Mouse (Mus musculus): ENCODE results near the gene 1700020A23Rik. TPM values are rescaled to one million over a fixed set of nuclear protein-coding genes. Genes with fewer than 3 reads are reported as not detected.
"Not testable (repeated sequence)": the region's sequence is repeated elsewhere in the genome, so short reads cannot be mapped to it uniquely, and the experiment has no call there.

The 1700020A23Rik gene
- polyA plus RNA-seq (2012; rRNA removed) = 0.26 TPM in 1 of 2 replicates, not detected in the other

DNA sequence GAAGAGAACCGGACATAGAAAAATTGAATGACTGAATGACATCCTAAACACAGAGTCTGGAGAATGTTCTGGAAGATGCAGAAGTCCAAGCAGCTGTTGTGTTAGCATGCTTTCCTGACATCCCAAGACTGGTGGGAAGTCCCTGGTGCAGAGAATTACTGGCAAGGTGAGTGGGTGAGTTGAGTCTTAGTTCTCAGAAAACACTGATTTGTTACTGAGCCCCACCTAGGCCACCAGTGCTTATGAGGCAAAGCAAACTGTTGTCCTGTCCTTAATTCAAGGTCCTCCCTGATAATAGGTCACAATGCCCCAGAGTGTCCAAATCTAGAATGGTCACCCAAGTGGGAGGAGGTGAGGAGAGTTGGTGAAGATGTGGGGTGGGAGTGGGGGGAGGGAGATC, at the start of gene 1700020A23Rik, which contains the start of gene Gm28372:
Gene 1700020A23Rik (plus strand): TSS at position 321 of the 400 bp plus-strand sequence.
Gene Gm28372 (plus strand): TSS at position 301 of the 400 bp plus-strand sequence.
- Histone ChIP-seq H3K4me3 (ENCODE audit: control insufficient read depth, insufficient read depth, low read length) (no peak within 1 kb of the TSS), H3K36me3 (ENCODE audit: control insufficient read depth, insufficient read depth, low read length) (no peaks in the 10 kb centered on the region), H3K27me3 (ENCODE audit: control insufficient read depth, insufficient read depth, low read length) (no peaks in the 10 kb centered on the region; the same call in 1 of the 2 replicates), H3K27ac (ENCODE audit: control insufficient read depth, insufficient read depth, low read length) (no peak within 1 kb of the TSS), H3K4me1 (replicated peaks; ENCODE audit: control insufficient read depth, insufficient read depth, low read length) (0 out of 2 replicates have a peak, but pooled peaks cover 2% of the 10 kb centered on the region)
- DNase-seq = no peak
- WGBS = 90% methylated on average over 1 of the region's 1 CpGs
- TF ChIP-seq CTCF (IDR thresholded peaks at IDR 0.05; ENCODE audit: borderline replicate concordance, control insufficient read depth, extremely low read depth, insufficient read depth, low read length, poor library complexity) = no peak
- no peak for TF ChIP-seq POLR2A (IDR thresholded peaks at IDR 0.05; ENCODE audit: control insufficient read depth, extremely low read depth, insufficient read depth, low read length, poor library complexity)

DNA sequence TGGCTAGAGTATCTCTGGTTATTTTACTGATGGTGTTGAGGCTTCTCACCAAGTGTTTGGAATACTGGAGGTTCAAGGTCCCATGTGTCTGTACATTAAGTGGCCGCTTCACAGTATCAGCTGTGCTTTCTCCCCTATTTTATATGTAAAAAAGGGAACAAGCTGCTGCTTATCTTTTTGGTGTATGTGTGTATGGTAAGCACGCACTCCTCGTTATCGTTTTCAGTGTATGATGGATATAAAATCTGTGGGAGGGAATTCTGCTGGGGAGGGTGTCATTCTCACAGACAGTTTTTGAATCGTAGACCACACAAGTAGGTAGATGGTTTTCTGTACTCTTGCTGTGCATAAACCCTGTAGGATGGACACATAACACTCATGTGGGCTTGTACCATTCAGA, 47.5 kb upstream of the 1700020A23Rik start:
- Histone ChIP-seq H3K4me3 (ENCODE audit: control insufficient read depth, insufficient read depth, low read length) (no peak overlapping the region), H3K4me1 (replicated peaks; ENCODE audit: control insufficient read depth, insufficient read depth, low read length) (no peaks in the 10 kb centered on the region), H3K27ac (ENCODE audit: control insufficient read depth, insufficient read depth, low read length) (no peak overlapping the region), H3K27me3 (ENCODE audit: control insufficient read depth, insufficient read depth, low read length) (peaks cover 11% of the 10 kb centered on the region; the same call in 1 of the 2 replicates), H3K36me3 (ENCODE audit: control insufficient read depth, insufficient read depth, low read length) (no peaks in the 10 kb centered on the region)
- WGBS = 92% methylated on average over 5 of the region's 5 CpGs
- DNase-seq = no peak
- no peak for TF ChIP-seq CTCF (IDR thresholded peaks at IDR 0.05; ENCODE audit: borderline replicate concordance, control insufficient read depth, extremely low read depth, insufficient read depth, low read length, poor library complexity)
- TF ChIP-seq POLR2A (IDR thresholded peaks at IDR 0.05; ENCODE audit: control insufficient read depth, extremely low read depth, insufficient read depth, low read length, poor library complexity) = no peak

DNA sequence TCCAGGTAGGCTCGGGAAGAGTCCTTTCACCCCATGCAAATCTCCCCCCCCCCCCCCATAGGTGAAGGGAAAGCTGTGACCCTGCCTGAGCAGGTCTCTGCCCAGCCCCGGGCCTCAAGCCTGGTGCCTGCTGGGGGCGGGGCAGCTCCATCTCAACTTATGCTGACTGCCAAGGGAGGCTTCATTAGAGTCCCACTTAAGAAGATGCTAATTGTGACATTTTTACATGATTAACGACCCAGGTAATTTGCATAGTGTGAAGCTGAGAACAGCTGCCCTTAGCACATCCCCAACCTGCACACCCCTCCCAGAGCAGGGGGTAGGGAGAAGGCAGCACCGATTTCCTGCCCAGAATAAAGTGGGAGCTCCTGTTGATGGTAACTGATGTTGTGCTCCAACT, 46.2 kb upstream of the 1700020A23Rik start:
- no peak overlapping the region for H3K4me3 ChIP-seq (ENCODE audit: control insufficient read depth, insufficient read depth, low read length)
- H3K36me3 ChIP-seq (ENCODE audit: control insufficient read depth, insufficient read depth, low read length) = no peaks in the 10 kb centered on the region
- H3K4me1 ChIP-seq (replicated peaks; ENCODE audit: control insufficient read depth, insufficient read depth, low read length) = no peaks in the 10 kb centered on the region
- peaks cover 14% of the 10 kb centered on the region; the same call in 1 of the 2 replicates for H3K27me3 ChIP-seq (ENCODE audit: control insufficient read depth, insufficient read depth, low read length)
- H3K27ac ChIP-seq (ENCODE audit: control insufficient read depth, insufficient read depth, low read length) = no peak overlapping the region
- TF ChIP-seq CTCF (IDR thresholded peaks at IDR 0.05; ENCODE audit: borderline replicate concordance, control insufficient read depth, extremely low read depth, insufficient read depth, low read length, poor library complexity) = no peak
- no peak for TF ChIP-seq POLR2A (IDR thresholded peaks at IDR 0.05; ENCODE audit: control insufficient read depth, extremely low read depth, insufficient read depth, low read length, poor library complexity)
- 24% methylated on average over 5 of the region's 5 CpGs for WGBS
- no peak for DNase-seq

DNA sequence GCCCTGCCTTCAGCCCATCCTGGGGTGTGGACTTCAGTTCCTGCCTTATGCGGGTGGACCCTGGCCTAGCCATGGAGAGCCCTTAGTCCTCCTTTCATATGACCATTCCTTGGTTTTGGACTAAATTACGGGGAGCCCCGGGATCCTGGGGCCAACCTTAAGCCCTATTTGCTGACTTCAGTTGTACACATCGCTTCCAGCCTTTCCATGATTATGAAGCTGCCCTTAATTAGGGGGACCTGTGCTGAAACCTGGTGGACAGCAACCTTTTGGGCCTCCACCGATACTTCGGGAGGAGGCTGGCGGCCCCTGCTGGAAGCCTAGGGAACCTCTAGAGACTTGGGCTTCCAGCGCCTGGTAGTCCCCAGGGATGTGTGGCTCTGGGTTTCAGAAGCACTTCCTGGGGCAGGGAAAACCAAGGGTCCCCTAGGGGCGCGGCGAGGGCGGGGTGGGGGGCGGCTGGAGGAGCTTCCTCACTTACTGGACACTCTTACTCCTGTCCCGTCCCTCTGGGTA, 42.5 kb upstream of the 1700020A23Rik start:
- DNase-seq = peak; percentile 39
- Histone ChIP-seq H3K36me3 (ENCODE audit: control insufficient read depth, insufficient read depth, low read length) (no peaks in the 10 kb centered on the region), H3K27me3 (ENCODE audit: control insufficient read depth, insufficient read depth, low read length) (peaks cover 17% of the 10 kb centered on the region; the same call in 1 of the 2 replicates), H3K27ac (ENCODE audit: control insufficient read depth, insufficient read depth, low read length) (no peak overlapping the region), H3K4me3 (ENCODE audit: control insufficient read depth, insufficient read depth, low read length) (no peak overlapping the region), H3K4me1 (replicated peaks; ENCODE audit: control insufficient read depth, insufficient read depth, low read length) (no peaks in the 10 kb centered on the region; the same call in 1 of the 2 replicates)
- TF ChIP-seq CTCF (IDR thresholded peaks at IDR 0.05; ENCODE audit: borderline replicate concordance, control insufficient read depth, extremely low read depth, insufficient read depth, low read length, poor library complexity) (no peak), POLR2A (IDR thresholded peaks at IDR 0.05; ENCODE audit: control insufficient read depth, extremely low read depth, insufficient read depth, low read length, poor library complexity) (no peak)
- WGBS = 8% methylated on average over 14 of the region's 14 CpGs

DNA sequence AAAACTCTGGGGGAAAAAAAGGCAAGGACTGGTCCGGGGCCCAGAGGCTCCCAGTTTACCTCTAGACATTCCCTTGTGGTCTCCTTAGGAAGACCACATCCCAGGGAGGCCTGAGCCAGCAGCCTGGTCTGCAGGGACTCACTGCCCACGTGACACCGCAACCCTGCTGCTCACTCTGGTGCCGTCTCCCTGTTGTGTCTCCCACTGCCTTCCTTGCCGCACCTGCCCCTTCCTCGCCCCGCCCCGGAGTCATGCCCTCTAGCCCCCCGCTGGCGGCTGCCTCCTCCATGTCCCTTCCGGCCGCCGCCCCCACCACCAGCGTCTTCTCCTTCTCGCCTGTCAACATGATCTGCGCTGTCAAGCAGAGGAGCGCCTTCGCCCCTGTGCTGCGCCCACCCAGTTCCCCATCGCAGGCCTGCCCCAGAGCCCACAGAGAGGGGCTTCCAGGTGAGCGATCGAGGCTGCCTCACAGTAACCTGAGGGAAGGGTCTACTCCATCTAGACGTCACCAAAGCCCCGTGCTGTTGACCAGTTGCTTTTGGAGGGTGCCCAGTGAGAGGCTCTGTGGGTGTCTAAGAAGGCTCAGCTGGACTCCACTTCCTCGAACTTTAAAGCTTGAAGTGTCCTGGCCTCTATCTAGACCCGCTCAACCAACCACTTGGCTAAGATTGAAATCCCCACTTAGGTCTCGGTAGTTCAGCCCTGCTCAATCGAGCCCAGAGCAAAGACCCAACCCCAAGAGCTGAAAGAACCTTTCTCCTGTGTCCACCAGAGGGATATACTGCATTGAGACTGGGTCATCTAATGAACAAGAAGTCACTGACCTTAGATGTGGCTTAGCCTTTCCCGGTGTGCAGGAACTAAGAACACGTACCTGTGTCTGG, 39.6 kb upstream of the 1700020A23Rik start:
- Histone ChIP-seq H3K36me3 (ENCODE audit: control insufficient read depth, insufficient read depth, low read length) (no peaks in the 10 kb centered on the region), H3K4me1 (replicated peaks; ENCODE audit: control insufficient read depth, insufficient read depth, low read length) (no peaks in the 10 kb centered on the region; the same call in 1 of the 2 replicates), H3K27ac (ENCODE audit: control insufficient read depth, insufficient read depth, low read length) (no peak overlapping the region), H3K4me3 (ENCODE audit: control insufficient read depth, insufficient read depth, low read length) (no peak overlapping the region), H3K27me3 (ENCODE audit: control insufficient read depth, insufficient read depth, low read length) (peaks cover 8% of the 10 kb centered on the region; the same call in 1 of the 2 replicates)
- DNase-seq = peak; percentile 17
- 12% methylated on average over 30 of the region's 30 CpGs for WGBS
- TF ChIP-seq CTCF (IDR thresholded peaks at IDR 0.05; ENCODE audit: borderline replicate concordance, control insufficient read depth, extremely low read depth, insufficient read depth, low read length, poor library complexity) = no peak
- TF ChIP-seq POLR2A (IDR thresholded peaks at IDR 0.05; ENCODE audit: control insufficient read depth, extremely low read depth, insufficient read depth, low read length, poor library complexity) = no peak

DNA sequence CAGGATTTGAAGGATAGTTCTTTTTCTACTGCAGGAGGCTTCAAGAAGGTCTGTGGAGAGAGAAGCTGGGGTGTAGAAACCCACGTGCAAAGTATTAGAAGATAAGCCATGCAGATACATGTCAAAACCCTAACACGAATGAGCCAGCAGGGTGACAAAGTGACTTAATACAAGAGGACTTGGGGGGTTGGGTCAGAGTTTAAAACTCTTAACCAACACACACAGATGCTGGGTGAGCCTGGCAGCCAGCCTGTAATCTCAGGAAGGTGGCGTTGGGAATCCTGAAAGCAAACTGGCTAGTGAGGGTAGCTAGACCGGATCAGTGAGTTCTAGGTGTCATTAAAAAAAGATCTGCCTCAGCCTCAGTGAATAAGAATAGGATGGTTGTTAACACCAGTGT, 37.7 kb upstream of the 1700020A23Rik start:
- H3K4me3 ChIP-seq (ENCODE audit: control insufficient read depth, insufficient read depth, low read length) = no peak overlapping the region
- DNase-seq = no peak
- TF ChIP-seq CTCF (IDR thresholded peaks at IDR 0.05; ENCODE audit: borderline replicate concordance, control insufficient read depth, extremely low read depth, insufficient read depth, low read length, poor library complexity) (no peak), POLR2A (IDR thresholded peaks at IDR 0.05; ENCODE audit: control insufficient read depth, extremely low read depth, insufficient read depth, low read length, poor library complexity) (no peak)
- no peak overlapping the region for H3K27ac ChIP-seq (ENCODE audit: control insufficient read depth, insufficient read depth, low read length)
- peaks cover 6% of the 10 kb centered on the region; the same call in 1 of the 2 replicates for H3K27me3 ChIP-seq (ENCODE audit: control insufficient read depth, insufficient read depth, low read length)
- no peaks in the 10 kb centered on the region for H3K36me3 ChIP-seq (ENCODE audit: control insufficient read depth, insufficient read depth, low read length)
- WGBS = 69% methylated on average over 4 of the region's 4 CpGs
- H3K4me1 ChIP-seq (replicated peaks; ENCODE audit: control insufficient read depth, insufficient read depth, low read length) = no peaks in the 10 kb centered on the region; the same call in 1 of the 2 replicates

DNA sequence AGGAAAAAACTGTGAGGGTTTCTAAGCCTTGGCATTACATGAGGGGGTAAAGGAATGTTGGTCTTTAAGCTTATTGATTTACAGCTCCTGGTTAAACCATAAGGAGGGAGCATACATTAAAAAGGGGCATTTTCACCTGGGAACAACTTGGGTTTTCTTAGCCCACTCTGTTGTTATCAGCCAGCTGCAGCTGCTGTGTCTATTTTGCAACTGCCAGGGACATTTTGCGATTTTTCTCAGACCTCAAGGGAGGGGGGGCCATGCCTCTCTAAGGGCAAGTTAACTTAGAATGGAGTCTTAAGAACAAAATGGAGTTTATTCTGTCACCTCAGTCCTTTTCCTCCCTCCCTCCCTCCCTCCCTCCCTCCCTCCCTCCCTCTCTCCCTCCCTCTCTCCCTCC, 32.0 kb upstream of the 1700020A23Rik start:
- not testable (repeated sequence) for H3K27me3 ChIP-seq (ENCODE audit: control insufficient read depth, insufficient read depth, low read length); DNase-seq; H3K4me1 ChIP-seq (replicated peaks; ENCODE audit: control insufficient read depth, insufficient read depth, low read length); H3K4me3 ChIP-seq (ENCODE audit: control insufficient read depth, insufficient read depth, low read length); H3K36me3 ChIP-seq (ENCODE audit: control insufficient read depth, insufficient read depth, low read length); H3K27ac ChIP-seq (ENCODE audit: control insufficient read depth, insufficient read depth, low read length)
- WGBS = 14% methylated on average over 1 of the region's 1 CpGs
